Mouse (Mus musculus) macrophage (primary cell): ENCODE data around the gene Igf2. TPM values are rescaled to one million over a fixed set of nuclear protein-coding genes. Genes with fewer than 3 reads are reported as not detected.

ENCODE experiments used
- H3K27ac ChIP-seq: fragments of 350-480 bp; formaldehyde crosslinking; 2 replicates; pipeline ENCODE4 v1.9.0; 2021
- H3K36me3 ChIP-seq: fragments of 350-480 bp; formaldehyde crosslinking; 2 replicates; pipeline ENCODE4 v1.9.0; 2021; ENCODE audit errors: inconsistent target
- H3K4me3 ChIP-seq: fragments of 350-480 bp; formaldehyde crosslinking; 2 replicates; pipeline ENCODE4 v1.9.0; 2021; ENCODE audit errors: inconsistent target
- H3K79me2 ChIP-seq: fragments of 350-480 bp; formaldehyde crosslinking; 2 replicates; pipeline ENCODE4 v1.9.0; 2021; ENCODE audit errors: inconsistent target
- WGBS: methylation state at CpG from one replicate; pipeline ENCODE4 v1.1.7; 2026; ENCODE audit warnings: inconsistent platforms; ENCODE audit not compliant: missing documents; 5-methylcytosine and 5-hydroxymethylcytosine counted together
- polyA plus RNA-seq: library from polyadenylated mRNA; stranded (reverse); fragments of 250-400 nt; gene quantifications from 3 replicates; pipeline ENCODE4 v1.2.4, GENCODE M21; 2018; ENCODE audit warnings: inconsistent platforms

The Igf2 gene
- polyA plus RNA-seq, 1 experiment from 2014 or later, result 0.22 TPM

- Histone ChIP-seq H3K27ac (no peak overlapping the region), H3K79me2 (no peaks in the 10 kb centered on the region), H3K4me3 (no peak overlapping the region), H3K36me3 (no peaks in the 10 kb centered on the region)
- 15% methylated on average over 9 of the region's 9 CpGs for WGBS
Measured at GRCm38 (mm10) chr7:142664465-142665029, 2.1 kb downstream of the Igf2 start.

GRCm38 (mm10) chr7:142663931-142664421 lies 2.6 kb downstream of the Igf2 start:
- Histone ChIP-seq H3K36me3 (no peaks in the 10 kb centered on the region), H3K27ac (no peak overlapping the region), H3K4me3 (no peak overlapping the region), H3K79me2 (no peaks in the 10 kb centered on the region)
- 2% methylated on average over 53 of the region's 53 CpGs for WGBS

- no peak overlapping the region for H3K4me3 ChIP-seq
- H3K27ac ChIP-seq, result no peak overlapping the region
- H3K36me3 ChIP-seq, result no peaks in the 10 kb centered on the region
- 39% methylated on average over 5 of the region's 5 CpGs for WGBS
- H3K79me2 ChIP-seq, result no peaks in the 10 kb centered on the region
Measured at GRCm38 (mm10) chr7:142663151-142663550, 3.5 kb downstream of the Igf2 start.

- Histone ChIP-seq H3K79me2 (no peaks in the 10 kb centered on the region), H3K4me3 (no peak overlapping the region), H3K36me3 (no peaks in the 10 kb centered on the region), H3K27ac (no peak overlapping the region)
Measured at GRCm38 (mm10) chr7:142661811-142662210, 4.8 kb downstream of the Igf2 start.

GRCm38 (mm10) chr7:142661046-142661445 lies 5.6 kb downstream of the Igf2 start:
- 7% methylated on average over 25 of the region's 25 CpGs for WGBS
- no peaks in the 10 kb centered on the region for H3K36me3 ChIP-seq
- H3K79me2 ChIP-seq, result no peaks in the 10 kb centered on the region
- H3K4me3 ChIP-seq, result no peak overlapping the region
- H3K27ac ChIP-seq, result no peak overlapping the region

GRCm38 (mm10) chr7:142660651-142660945 lies 6.0 kb downstream of the Igf2 start:
- H3K4me3 ChIP-seq, result no peak overlapping the region
- no peak overlapping the region for H3K27ac ChIP-seq
- H3K36me3 ChIP-seq, result no peaks in the 10 kb centered on the region
- 2% methylated on average over 26 of the region's 29 CpGs for WGBS
- no peaks in the 10 kb centered on the region for H3K79me2 ChIP-seq

GRCm38 (mm10) chr7:142659767-142660650 lies 6.6 kb downstream of the Igf2 start:
- Histone ChIP-seq H3K36me3 (no peaks in the 10 kb centered on the region), H3K4me3 (no peak overlapping the region), H3K79me2 (no peaks in the 10 kb centered on the region), H3K27ac (no peak overlapping the region)
- 6% methylated on average over 43 of the region's 43 CpGs for WGBS

- H3K36me3 ChIP-seq, result no peaks in the 10 kb centered on the region
- H3K27ac ChIP-seq, result no peak overlapping the region
- no peak overlapping the region for H3K4me3 ChIP-seq
- WGBS, result 5% methylated on average over 52 of the region's 70 CpGs
- H3K79me2 ChIP-seq, result no peaks in the 10 kb centered on the region
Measured at GRCm38 (mm10) chr7:142659181-142659681, 7.4 kb downstream of the Igf2 start.

- Histone ChIP-seq H3K27ac (no peak overlapping the region), H3K4me3 (no peak overlapping the region), H3K79me2 (no peaks in the 10 kb centered on the region), H3K36me3 (no peaks in the 10 kb centered on the region)
- WGBS, result 2% methylated on average over 38 of the region's 40 CpGs
Measured at GRCm38 (mm10) chr7:142658681-142659180, 7.9 kb downstream of the Igf2 start.

- H3K4me3 ChIP-seq, result no peak overlapping the region
- no peaks in the 10 kb centered on the region for H3K79me2 ChIP-seq
- 4% methylated on average over 30 of the region's 34 CpGs for WGBS
- no peaks in the 10 kb centered on the region for H3K36me3 ChIP-seq
- no peak overlapping the region for H3K27ac ChIP-seq
Measured at GRCm38 (mm10) chr7:142657821-142658614, 8.6 kb downstream of the Igf2 start.

- Histone ChIP-seq H3K79me2 (no peaks in the 10 kb centered on the region), H3K4me3 (no peak overlapping the region), H3K36me3 (no peaks in the 10 kb centered on the region), H3K27ac (no peak overlapping the region)
- WGBS, result 60% methylated on average over 7 of the region's 9 CpGs
Measured at GRCm38 (mm10) chr7:142657341-142657791, 9.2 kb downstream of the Igf2 start.

GRCm38 (mm10) chr7:142656055-142656454 lies 10.6 kb downstream of the Igf2 start:
- H3K36me3 ChIP-seq, result no peaks in the 10 kb centered on the region
- H3K79me2 ChIP-seq, result no peaks in the 10 kb centered on the region
- H3K4me3 ChIP-seq, result no peak overlapping the region
- H3K27ac ChIP-seq, result no peak overlapping the region
- 77% methylated on average over 4 of the region's 4 CpGs for WGBS

- WGBS, result 58% methylated on average over 11 of the region's 11 CpGs
- Histone ChIP-seq H3K79me2 (no peaks in the 10 kb centered on the region), H3K4me3 (no peak overlapping the region), H3K27ac (no peak overlapping the region), H3K36me3 (no peaks in the 10 kb centered on the region)
Measured at GRCm38 (mm10) chr7:142655633-142656032, 11.0 kb downstream of the Igf2 start.

GRCm38 (mm10) chr7:142653726-142654125 lies 12.9 kb downstream of the Igf2 start:
- H3K36me3 ChIP-seq, result no peaks in the 10 kb centered on the region
- no peaks in the 10 kb centered on the region for H3K79me2 ChIP-seq
- H3K4me3 ChIP-seq, result no peak overlapping the region
- WGBS, result 40% methylated on average over 18 of the region's 18 CpGs
- H3K27ac ChIP-seq, result no peak overlapping the region
